Mouse (Mus musculus) embryonic facial prominence, embryonic 14.5 days (tissue): ENCODE measurements around the gene Tomm20. TPM values are rescaled to one million over a fixed set of nuclear protein-coding genes. Genes with fewer than 3 reads are reported as not detected.
"Not testable (repeated sequence)": the region's sequence is repeated elsewhere in the genome, so short reads cannot be mapped to it uniquely, and the experiment has no call there.

Experiments
- ATAC-seq: fragments of 200-750 bp; cut with Nextera tagmentation; 2 replicates; pipeline ENCODE4 v1.8.0; 2017; ENCODE audit warnings: low read depth, moderate number of reproducible peaks, moderate TSS enrichment
- DNase-seq: peaks from one replicate; pipeline ENCODE4 v3.0.0-alpha.2; 2015; ENCODE audit warnings: low spot score
- H3K27ac ChIP-seq: fragments of 300-500 bp; sonication (generic); replicated peaks from 2 replicates; pipeline ENCODE4 v1.5.1; 2014; ENCODE audit warnings: low read depth, mild to moderate bottlenecking, low read length, moderate library complexity
- H3K27me3 ChIP-seq: fragments of 300-500 bp; sonication (generic); replicated peaks from 2 replicates; pipeline ENCODE4 v1.6.1; 2014; ENCODE audit warnings: low read length; ENCODE audit not compliant: control insufficient read depth, insufficient read depth
- H3K36me3 ChIP-seq: fragments of 300-500 bp; sonication (generic); 2 replicates; pipeline ENCODE4 v1.6.1; 2014; ENCODE audit warnings: low read length, mixed read lengths; ENCODE audit not compliant: control insufficient read depth, insufficient read depth
- H3K4me1 ChIP-seq: fragments of 300-500 bp; sonication (generic); 2 replicates; pipeline ENCODE4 v1.6.1; 2014; ENCODE audit warnings: antibody characterized with exemption, low read length; ENCODE audit not compliant: control insufficient read depth, insufficient read depth
- H3K4me2 ChIP-seq: fragments of 300-500 bp; sonication (generic); 2 replicates; pipeline ENCODE4 v1.6.1; 2014; ENCODE audit warnings: low read depth, mild to moderate bottlenecking, low read length, moderate library complexity, mixed read lengths
- H3K4me3 ChIP-seq: fragments of 300-500 bp; sonication (generic); 2 replicates; pipeline ENCODE4 v1.5.1; 2014; ENCODE audit warnings: low read depth, mild to moderate bottlenecking, low read length
- H3K9ac ChIP-seq: fragments of 300-500 bp; sonication (generic); 2 replicates; pipeline ENCODE4 v1.6.1; 2014; ENCODE audit warnings: low read depth, mild to moderate bottlenecking, low read length, moderate library complexity, mixed read lengths
- H3K9me3 ChIP-seq: fragments of 300-500 bp; sonication (generic); 2 replicates; pipeline ENCODE4 v1.6.1; 2016; ENCODE audit warnings: low read length; ENCODE audit not compliant: control insufficient read depth
- WGBS: fragments of 180-500 bp; shearing (Covaris S2); extraction: QIAGEN DNeasy Blood & Tissue Kit; methylation state at CpG from one replicate; pipeline ENCODE4 v1.1.7; 2014; 5-methylcytosine and 5-hydroxymethylcytosine counted together
- polyA plus RNA-seq: library from polyadenylated mRNA; unstranded; fragments of >200 nt; fragmentation: Nextera tagmentation; extraction: Ambion mirVana; gene quantifications from 2 replicates; pipeline ENCODE4 v1.2.1, GENCODE M21; 2014

The Tomm20 gene
- polyA plus RNA-seq, 1 experiment from 2014 or later: 217 TPM

DNA sequence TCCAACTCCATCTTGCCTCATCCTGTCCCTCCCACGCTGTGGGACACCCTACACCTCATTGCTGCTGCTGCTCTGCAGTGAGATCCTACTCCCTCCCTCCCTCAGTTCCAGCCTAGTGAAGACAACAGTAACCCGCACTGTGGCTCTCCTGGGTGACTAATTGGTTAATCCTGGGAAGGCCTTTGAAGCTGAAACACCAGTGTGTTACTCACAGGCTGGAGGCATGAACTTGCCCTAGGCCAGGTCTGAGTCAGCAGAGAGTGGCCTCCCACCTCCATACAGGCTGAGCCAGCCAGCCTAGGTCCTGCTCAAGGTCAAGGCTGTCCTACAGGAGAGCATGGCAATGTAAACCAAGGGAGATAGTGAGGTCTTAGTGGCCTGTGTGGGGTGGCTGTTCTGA, 26.4 kb downstream of the Tomm20 start:
- no peak overlapping the region for H3K9ac ChIP-seq
- H3K4me2 ChIP-seq: no peak overlapping the region
- DNase-seq (no peak), ATAC-seq (no peak)
- WGBS: 50% methylated on average over 2 of the region's 2 CpGs
- H3K9me3 ChIP-seq: no peaks in the 10 kb centered on the region
- H3K27me3 ChIP-seq: no peaks in the 10 kb centered on the region
- peaks cover 10% of the 10 kb centered on the region for H3K4me1 ChIP-seq
- H3K27ac ChIP-seq: no peak overlapping the region
- no peak overlapping the region for H3K4me3 ChIP-seq
- no peaks in the 10 kb centered on the region for H3K36me3 ChIP-seq

DNA sequence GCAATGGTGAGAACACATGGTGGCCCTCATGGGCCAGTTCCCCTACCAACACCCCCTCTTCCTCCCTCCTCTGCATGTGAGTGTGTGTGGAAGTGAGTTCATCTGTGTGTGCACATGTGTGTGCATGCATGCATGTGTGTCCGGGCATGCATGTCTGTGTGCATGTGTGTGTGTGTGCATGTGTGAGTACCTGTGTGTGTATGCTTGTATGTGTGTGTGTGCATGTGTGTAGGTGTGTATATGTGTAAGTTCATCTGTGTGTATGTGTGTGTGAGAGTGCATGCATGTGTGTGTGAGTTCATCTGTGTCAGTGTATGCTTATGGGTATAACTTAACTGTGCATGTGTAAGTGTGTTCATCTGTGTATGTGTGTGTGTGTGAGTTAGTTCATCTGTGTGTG, 27.3 kb downstream of the Tomm20 start:
- DNase-seq: no peak
- no peak overlapping the region for H3K4me2 ChIP-seq
- H3K36me3 ChIP-seq: no peaks in the 10 kb centered on the region
- 95% methylated on average over 1 of the region's 1 CpGs for WGBS
- peaks cover 14% of the 10 kb centered on the region for H3K4me1 ChIP-seq
- no peak for ATAC-seq
- H3K4me3 ChIP-seq: no peak overlapping the region
- no peaks in the 10 kb centered on the region for H3K27me3 ChIP-seq
- no peak overlapping the region for H3K9ac ChIP-seq
- H3K27ac ChIP-seq: no peak overlapping the region
- no peaks in the 10 kb centered on the region for H3K9me3 ChIP-seq

DNA sequence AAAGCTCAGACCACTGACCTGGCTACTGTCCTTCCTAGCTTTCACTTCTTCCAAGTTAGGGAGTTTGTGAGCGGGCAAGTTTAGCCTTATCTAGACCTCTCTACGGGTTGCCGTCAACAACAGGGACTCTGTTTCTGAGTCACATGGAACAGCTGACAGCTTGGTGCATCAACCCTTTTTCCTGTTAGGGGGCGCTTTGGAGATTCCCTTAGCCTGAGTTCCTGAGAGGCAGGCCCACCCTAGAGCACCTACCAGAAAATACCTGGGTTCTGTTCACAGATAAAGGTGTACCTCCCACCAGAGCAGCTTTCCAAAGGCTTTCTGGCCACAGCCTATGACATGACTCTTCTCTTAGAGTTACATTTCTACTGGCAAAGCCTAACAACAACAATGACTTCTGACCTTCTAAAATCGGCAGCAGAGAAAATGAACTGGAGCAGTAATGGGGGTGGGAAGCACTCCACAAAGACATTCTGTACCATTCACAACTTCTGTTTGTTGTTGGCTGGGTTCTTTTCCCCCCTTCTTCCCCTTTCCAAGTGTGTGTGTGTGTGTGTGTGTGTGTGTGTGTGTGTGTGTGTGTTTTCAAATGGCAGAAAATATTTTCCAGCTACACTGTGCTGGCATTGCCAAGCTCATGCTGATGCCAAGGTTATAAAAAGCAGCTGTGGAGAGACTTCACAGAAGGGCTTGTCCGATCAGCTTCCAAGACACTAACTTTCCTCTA, 28.3 kb downstream of the Tomm20 start:
- H3K27me3 ChIP-seq: no peaks in the 10 kb centered on the region
- H3K9ac ChIP-seq: no peak overlapping the region
- WGBS: 49% methylated on average over 6 of the region's 6 CpGs
- peaks cover 22% of the 10 kb centered on the region for H3K4me1 ChIP-seq
- H3K4me3 ChIP-seq: no peak overlapping the region
- H3K36me3 ChIP-seq: no peaks in the 10 kb centered on the region
- peak; percentile 72 for DNase-seq
- no peaks in the 10 kb centered on the region for H3K9me3 ChIP-seq
- no peak for ATAC-seq
- no peak overlapping the region for H3K4me2 ChIP-seq
- peak overlapping the region; percentile 52 for H3K27ac ChIP-seq

DNA sequence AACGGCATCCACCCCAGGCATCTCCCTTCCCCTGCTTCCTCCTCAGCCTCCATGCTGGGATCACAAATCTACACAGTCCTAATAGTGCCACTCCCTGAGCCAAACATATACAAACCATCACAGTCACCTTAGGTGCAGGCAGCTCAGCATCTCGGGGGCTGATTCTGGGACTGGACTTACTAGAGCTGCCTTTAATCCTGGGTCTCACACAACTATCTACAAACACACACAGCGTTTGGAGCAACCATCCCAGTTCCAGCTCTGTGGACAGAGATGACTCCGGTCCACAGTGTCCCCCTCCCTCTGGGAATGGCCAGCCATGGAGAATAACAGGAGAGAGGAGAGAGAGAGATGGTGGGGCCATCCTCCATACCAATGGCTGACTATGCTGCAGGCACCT, 29.0 kb downstream of the Tomm20 start:
- ATAC-seq: no peak
- Histone ChIP-seq H3K27me3 (no peaks in the 10 kb centered on the region), H3K27ac (no peak overlapping the region), H3K36me3 (no peaks in the 10 kb centered on the region), H3K9ac (no peak overlapping the region), H3K4me1 (peaks cover 22% of the 10 kb centered on the region), H3K9me3 (no peaks in the 10 kb centered on the region), H3K4me3 (no peak overlapping the region), H3K4me2 (no peak overlapping the region)
- no peak for DNase-seq
- 88% methylated on average over 4 of the region's 4 CpGs for WGBS

DNA sequence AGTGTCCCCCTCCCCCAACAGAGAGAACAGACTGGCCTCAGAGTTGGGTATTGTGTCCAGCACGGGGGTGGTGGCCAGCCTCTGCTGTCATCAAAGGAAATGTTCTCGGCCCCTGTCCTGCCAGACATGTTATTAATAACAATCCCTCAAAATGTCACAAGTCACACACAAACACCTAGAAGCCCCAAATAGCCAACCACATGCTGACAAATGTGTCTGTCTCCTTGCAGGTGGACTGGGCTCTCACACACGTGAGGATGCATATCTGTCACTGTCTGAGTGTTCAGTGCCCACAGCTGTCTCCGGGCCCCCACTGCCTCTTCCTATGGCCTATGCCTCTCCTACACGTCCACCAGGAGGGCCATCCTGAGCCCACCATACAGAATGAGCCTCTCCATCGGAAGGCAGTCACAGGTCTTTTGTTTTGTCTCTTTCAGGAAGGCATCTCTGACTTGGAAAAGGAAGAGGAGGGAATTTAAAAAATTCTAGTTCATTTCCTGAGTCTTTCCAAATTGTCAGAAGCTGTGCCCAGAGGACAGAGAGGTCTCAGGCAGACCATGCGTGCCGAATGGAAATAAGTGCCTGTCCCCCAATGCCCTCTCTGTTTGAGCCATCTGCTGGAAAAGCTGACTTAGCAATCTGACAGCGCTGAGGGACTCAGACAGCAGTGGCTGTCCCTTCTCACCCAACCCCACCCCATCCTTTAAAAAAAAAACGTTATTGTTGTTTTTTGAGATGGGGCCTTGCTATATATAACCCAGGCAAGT, 30.9 kb downstream of the Tomm20 start:
- no peaks in the 10 kb centered on the region for H3K36me3 ChIP-seq
- no peak overlapping the region for H3K27ac ChIP-seq
- H3K9me3 ChIP-seq: no peaks in the 10 kb centered on the region
- peaks cover 22% of the 10 kb centered on the region for H3K4me1 ChIP-seq
- peak; percentile 54 for DNase-seq
- ATAC-seq: no peak
- no peak overlapping the region for H3K4me3 ChIP-seq
- H3K9ac ChIP-seq: no peak overlapping the region
- WGBS: 35% methylated on average over 10 of the region's 10 CpGs
- no peak overlapping the region for H3K4me2 ChIP-seq
- H3K27me3 ChIP-seq: no peaks in the 10 kb centered on the region

DNA sequence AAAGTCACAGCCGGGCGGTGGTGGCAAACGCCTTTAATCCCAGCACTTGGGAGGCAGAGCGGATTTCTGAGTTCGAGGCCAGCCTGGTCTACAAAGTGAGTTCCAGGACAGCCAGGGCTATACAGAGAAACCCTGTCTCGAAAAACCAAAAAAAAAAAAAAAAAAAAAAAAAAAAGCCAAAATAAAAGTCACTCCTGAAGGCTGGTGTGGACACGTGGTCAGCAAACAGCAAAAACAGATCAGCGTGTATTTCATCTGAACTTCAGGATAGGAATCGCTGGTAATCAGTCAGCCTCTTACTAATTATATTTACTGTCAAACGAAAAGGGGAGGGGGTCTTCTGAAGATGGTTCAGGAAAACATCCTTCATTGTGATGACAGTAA, 31.5 kb downstream of the Tomm20 start:
- not testable (repeated sequence) for H3K27ac ChIP-seq, H3K9me3 ChIP-seq, DNase-seq, H3K27me3 ChIP-seq, H3K4me3 ChIP-seq, ATAC-seq, H3K4me2 ChIP-seq, H3K36me3 ChIP-seq, H3K9ac ChIP-seq
- 60% methylated on average over 9 of the region's 10 CpGs for WGBS
- H3K4me1 ChIP-seq: peaks cover 22% of the 10 kb centered on the region

DNA sequence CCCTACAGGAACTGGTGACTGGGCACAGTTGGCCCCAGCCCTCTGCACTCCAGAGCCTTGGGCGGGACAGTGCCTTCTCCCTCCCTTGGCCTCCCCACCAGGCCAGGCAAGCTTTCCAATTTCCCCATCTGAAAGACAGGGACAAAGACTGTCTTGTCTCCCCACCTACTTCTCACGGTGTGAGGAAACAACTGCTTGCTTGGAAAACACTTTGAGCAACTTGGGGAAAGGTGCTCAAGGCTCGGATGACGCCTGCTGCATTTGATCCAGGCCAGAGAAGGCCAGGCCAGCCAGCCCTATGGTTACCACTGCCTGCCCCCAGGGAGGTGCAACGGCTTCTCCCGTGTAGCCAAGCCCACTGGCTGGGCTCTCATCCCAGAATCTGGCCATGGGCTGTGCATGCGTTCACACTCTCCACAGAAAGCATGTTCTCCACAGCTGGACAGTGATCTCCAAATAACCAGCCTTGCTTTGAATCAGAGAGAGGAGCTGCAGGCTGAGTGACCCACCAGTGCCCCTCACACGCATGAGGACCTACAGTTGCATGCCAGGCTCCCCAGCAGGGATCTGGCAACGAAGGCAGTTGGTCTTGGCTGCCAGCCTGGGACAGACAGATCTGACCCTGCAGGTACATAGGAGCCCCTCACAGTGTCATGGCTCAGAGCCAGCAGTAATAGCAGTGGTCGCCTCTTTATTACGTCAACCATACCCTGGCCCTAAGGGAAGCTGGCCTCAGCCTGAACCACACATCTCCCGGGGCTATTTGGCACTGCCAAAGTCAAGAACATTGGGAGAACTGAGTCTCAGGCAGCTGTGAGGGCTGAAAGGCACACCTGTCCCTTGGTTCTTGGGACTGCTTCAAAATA, 32.2 kb downstream of the Tomm20 start:
- Histone ChIP-seq H3K9me3 (no peaks in the 10 kb centered on the region), H3K9ac (no peak overlapping the region), H3K4me2 (no peak overlapping the region), H3K27ac (peak overlapping the region; percentile 67), H3K27me3 (no peaks in the 10 kb centered on the region), H3K4me3 (no peak overlapping the region), H3K36me3 (no peaks in the 10 kb centered on the region), H3K4me1 (peaks cover 22% of the 10 kb centered on the region)
- WGBS: 30% methylated on average over 12 of the region's 12 CpGs
- DNase-seq (peak; percentile 79), ATAC-seq (peak; percentile 69)

DNA sequence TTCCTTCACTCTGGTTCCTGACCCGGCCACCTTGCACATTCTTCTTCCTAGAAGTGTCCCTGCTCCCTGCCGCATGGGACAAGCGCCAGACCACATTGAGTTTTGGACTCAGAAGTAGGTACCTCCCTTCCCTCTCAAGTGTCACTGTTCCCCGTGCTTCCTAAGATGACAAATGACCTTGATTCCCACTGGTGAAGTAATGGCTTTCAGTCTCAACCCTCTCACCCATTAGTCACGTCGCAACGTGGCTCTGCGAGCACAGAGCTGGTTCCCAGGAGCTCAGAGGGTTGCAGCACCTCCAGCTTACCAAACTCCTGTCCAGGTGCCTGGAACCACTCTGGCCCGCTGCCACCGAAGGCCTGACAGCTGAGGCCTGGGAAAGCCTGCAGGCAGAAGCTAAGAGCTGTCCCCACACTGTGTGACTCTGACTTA, 36.3 kb downstream of the Tomm20 start:
- H3K9ac ChIP-seq: no peak overlapping the region
- H3K9me3 ChIP-seq: no peaks in the 10 kb centered on the region
- H3K27me3 ChIP-seq: no peaks in the 10 kb centered on the region
- no peak overlapping the region for H3K4me2 ChIP-seq
- 62% methylated on average over 10 of the region's 10 CpGs for WGBS
- no peak overlapping the region for H3K4me3 ChIP-seq
- ATAC-seq (no peak), DNase-seq (no peak)
- no peak overlapping the region for H3K27ac ChIP-seq
- H3K36me3 ChIP-seq: no peaks in the 10 kb centered on the region
- H3K4me1 ChIP-seq: peaks cover 12% of the 10 kb centered on the region
